Mouse (Mus musculus) stomach, postnatal 0 days (tissue): ENCODE data around the gene Saa2. TPM values are rescaled to one million over a fixed set of nuclear protein-coding genes. Genes with fewer than 3 reads are reported as not detected.

ENCODE experiments used
- ATAC-seq: fragments of 200-750 bp; cut with Nextera tagmentation; 2 replicates; pipeline ENCODE4 v1.8.0; 2017; ENCODE audit not compliant: low FRiP score, low TSS enrichment
- DNase-seq: peaks from one replicate; pipeline ENCODE4 v3.0.0-alpha.2; 2016; ENCODE audit warnings: low spot score
- H3K27ac ChIP-seq: fragments of 300-500 bp; sonication (generic); replicated peaks from 2 replicates; pipeline ENCODE4 v1.5.1; 2014; ENCODE audit warnings: mild to moderate bottlenecking, control low read depth
- H3K27me3 ChIP-seq: fragments of 300-500 bp; sonication (generic); 2 replicates; pipeline ENCODE4 v1.6.1; 2014; ENCODE audit warnings: low read length; ENCODE audit not compliant: control insufficient read depth, insufficient read depth
- H3K36me3 ChIP-seq: fragments of 300-500 bp; sonication (generic); 2 replicates; pipeline ENCODE4 v1.6.1; 2014; ENCODE audit warnings: low read length, mixed read lengths; ENCODE audit not compliant: control insufficient read depth, insufficient read depth
- H3K4me1 ChIP-seq: fragments of 300-500 bp; sonication (generic); replicated peaks from 2 replicates; pipeline ENCODE4 v1.6.1; 2014; ENCODE audit warnings: antibody characterized with exemption; ENCODE audit not compliant: control insufficient read depth, insufficient read depth
- H3K4me2 ChIP-seq: fragments of 300-500 bp; sonication (generic); replicated peaks from 2 replicates; pipeline ENCODE4 v1.6.1; 2014; ENCODE audit warnings: low read depth, mild to moderate bottlenecking, control low read depth, moderate library complexity
- H3K4me3 ChIP-seq: fragments of 300-500 bp; sonication (generic); 2 replicates; pipeline ENCODE4 v1.5.1; 2014; ENCODE audit warnings: low read depth, low read length, control low read depth
- H3K9ac ChIP-seq: fragments of 300-500 bp; sonication (generic); 2 replicates; pipeline ENCODE4 v1.6.1; 2014; ENCODE audit warnings: mild to moderate bottlenecking, low read length, control low read depth, mixed read lengths
- H3K9me3 ChIP-seq: fragments of 300-500 bp; sonication (generic); 2 replicates; pipeline ENCODE4 v1.6.1; 2016; ENCODE audit warnings: low read length; ENCODE audit not compliant: control insufficient read depth
- CTCF ChIP-seq: IDR thresholded peaks from 2 replicates; pipeline ENCODE4 v1.5.1; 2016; ENCODE audit warnings: antibody characterized with exemption, low read depth, mild to moderate bottlenecking, moderate library complexity
- EP300 ChIP-seq: optimal IDR thresholded peaks from 2 replicates; pipeline ENCODE3; 2016; ENCODE audit warnings: antibody characterized with exemption
- WGBS: fragments of 180-500 bp; shearing (Covaris S2); extraction: QIAGEN DNeasy Blood & Tissue Kit; methylation state at CpG from one replicate; pipeline ENCODE4 v1.1.7; 2014; 5-methylcytosine and 5-hydroxymethylcytosine counted together
- polyA plus RNA-seq: library from polyadenylated mRNA; unstranded; fragments of >200 nt; fragmentation: Nextera tagmentation; extraction: Ambion mirVana; gene quantifications from 2 replicates; pipeline ENCODE4 v1.2.1, GENCODE M21; 2015

Gene Saa2
- polyA plus RNA-seq, 1 experiment from 2014 or later: 0.08 TPM

- Histone ChIP-seq H3K9ac (no peak overlapping the region), H3K4me3 (no peak overlapping the region), H3K4me1 (no peaks in the 10 kb centered on the region), H3K27ac (no peak overlapping the region), H3K27me3 (no peaks in the 10 kb centered on the region), H3K4me2 (no peak overlapping the region), H3K36me3 (no peaks in the 10 kb centered on the region), H3K9me3 (no peaks in the 10 kb centered on the region)
- ATAC-seq: no peak
- DNase-seq: no peak
- WGBS: 78% methylated on average over 7 of the region's 7 CpGs
- no peak for TF ChIP-seq EP300
- no peak for TF ChIP-seq CTCF
These were observed 32.9 kb upstream of the Saa2 start for GRCm38 (mm10) chr7:46718591-46719270.

DNA sequence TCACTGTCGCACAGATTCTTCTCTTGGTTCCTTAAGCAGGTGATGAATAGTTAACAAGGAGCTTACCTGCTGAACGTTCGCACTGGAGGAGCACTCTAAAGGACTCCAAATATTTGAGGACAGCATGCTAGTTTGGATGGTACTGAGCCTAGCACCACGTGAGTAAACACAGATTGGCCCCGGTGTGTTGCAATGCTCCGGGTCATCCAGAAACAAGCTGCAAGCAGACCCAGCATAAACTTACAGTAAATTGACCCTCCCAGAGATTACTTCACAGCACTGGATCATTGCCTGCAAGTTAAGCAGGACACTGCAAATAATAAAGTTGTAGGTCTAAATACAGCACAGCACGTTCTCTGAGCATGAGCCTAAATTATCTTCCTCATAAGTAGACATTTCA is 32.1 kb upstream of the Saa2 start:
- Histone ChIP-seq H3K27me3 (no peaks in the 10 kb centered on the region), H3K4me2 (no peak overlapping the region), H3K36me3 (no peaks in the 10 kb centered on the region), H3K9me3 (no peaks in the 10 kb centered on the region), H3K27ac (no peak overlapping the region), H3K4me1 (no peaks in the 10 kb centered on the region), H3K9ac (no peak overlapping the region), H3K4me3 (no peak overlapping the region)
- peak; percentile 18 for DNase-seq
- ATAC-seq: peak; percentile 70; the same call in 1 of the 2 replicates
- WGBS: 31% methylated on average over 7 of the region's 7 CpGs
- TF ChIP-seq CTCF: no peak
- TF ChIP-seq EP300: no peak

DNA sequence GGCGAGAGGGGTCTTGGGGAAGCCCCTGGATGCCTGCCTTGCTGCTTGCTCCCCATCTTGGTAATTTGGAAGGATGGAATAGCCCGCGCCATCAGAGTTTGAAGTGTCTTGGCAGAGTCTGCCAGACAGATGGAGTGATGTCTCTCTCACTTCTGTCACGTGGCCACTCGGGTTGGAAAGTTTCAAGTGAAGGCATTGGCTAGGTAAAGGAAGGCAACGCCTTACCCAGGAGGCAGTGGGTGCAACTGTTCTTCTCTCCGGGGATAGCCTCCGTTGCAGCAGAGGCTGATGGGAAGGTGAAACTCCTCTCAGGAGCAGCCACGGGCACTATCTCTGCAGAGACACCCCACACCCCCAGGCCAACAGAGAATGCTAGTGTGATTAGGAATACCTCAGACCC is 31.1 kb upstream of the Saa2 start:
- DNase-seq: no peak
- Histone ChIP-seq H3K27me3 (no peaks in the 10 kb centered on the region), H3K27ac (no peak overlapping the region), H3K4me2 (no peak overlapping the region), H3K36me3 (no peaks in the 10 kb centered on the region), H3K4me1 (no peaks in the 10 kb centered on the region), H3K9me3 (no peaks in the 10 kb centered on the region), H3K4me3 (no peak overlapping the region), H3K9ac (no peak overlapping the region)
- no peak for ATAC-seq
- 80% methylated on average over 9 of the region's 9 CpGs for WGBS
- TF ChIP-seq CTCF (no peak), EP300 (no peak)

DNA sequence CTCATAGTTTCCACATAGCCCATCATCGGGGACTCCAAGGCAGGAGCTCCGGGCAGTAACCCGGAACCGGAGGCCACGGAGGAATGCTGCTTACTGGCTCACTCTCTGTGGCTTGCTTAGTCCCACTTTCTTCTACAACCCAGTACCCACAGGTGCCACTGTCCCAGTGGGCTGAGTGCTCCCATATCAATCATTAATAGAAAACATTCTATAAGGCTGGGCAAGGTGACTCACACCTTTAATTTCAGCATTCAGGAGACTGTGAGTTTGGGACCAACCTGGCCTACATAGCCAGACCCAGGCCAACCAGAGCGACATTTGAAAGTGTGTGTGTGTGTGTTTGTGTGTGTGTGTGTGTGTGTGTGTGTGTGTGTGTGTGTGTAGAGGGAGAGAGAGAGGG is 28.2 kb upstream of the Saa2 start:
- Histone ChIP-seq H3K27me3 (no peaks in the 10 kb centered on the region), H3K4me1 (no peaks in the 10 kb centered on the region), H3K9ac (no peak overlapping the region), H3K4me3 (no peak overlapping the region), H3K27ac (no peak overlapping the region), H3K9me3 (no peaks in the 10 kb centered on the region), H3K4me2 (no peak overlapping the region), H3K36me3 (no peaks in the 10 kb centered on the region)
- 87% methylated on average over 6 of the region's 6 CpGs for WGBS
- DNase-seq (no peak), ATAC-seq (no peak)
- TF ChIP-seq EP300 (no peak), CTCF (no peak)

DNA sequence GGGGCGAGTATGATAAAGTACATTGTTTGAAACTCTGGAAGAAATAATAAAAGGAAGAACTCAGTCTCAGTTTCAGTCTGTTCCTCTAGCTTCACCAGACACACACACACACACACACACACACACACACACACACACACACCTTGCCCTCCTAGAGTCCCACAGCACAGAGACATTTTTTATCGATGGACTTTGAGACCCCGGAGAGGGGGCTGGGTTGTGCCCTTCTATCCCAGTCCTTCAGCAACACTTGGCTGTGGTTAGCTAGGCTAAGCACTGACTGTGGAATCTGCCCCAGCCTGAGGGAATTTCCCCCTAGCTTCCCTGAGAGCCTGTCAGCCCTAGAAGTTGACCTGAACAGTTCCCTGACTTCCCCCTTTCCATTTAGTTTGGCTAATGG is 27.7 kb upstream of the Saa2 start:
- Histone ChIP-seq H3K4me3 (no peak overlapping the region), H3K9me3 (no peaks in the 10 kb centered on the region), H3K9ac (no peak overlapping the region), H3K36me3 (no peaks in the 10 kb centered on the region), H3K4me2 (no peak overlapping the region), H3K4me1 (no peaks in the 10 kb centered on the region), H3K27ac (no peak overlapping the region), H3K27me3 (no peaks in the 10 kb centered on the region)
- DNase-seq (no peak), ATAC-seq (no peak)
- TF ChIP-seq CTCF (no peak), EP300 (no peak)
- WGBS: 74% methylated on average over 3 of the region's 3 CpGs

DNA sequence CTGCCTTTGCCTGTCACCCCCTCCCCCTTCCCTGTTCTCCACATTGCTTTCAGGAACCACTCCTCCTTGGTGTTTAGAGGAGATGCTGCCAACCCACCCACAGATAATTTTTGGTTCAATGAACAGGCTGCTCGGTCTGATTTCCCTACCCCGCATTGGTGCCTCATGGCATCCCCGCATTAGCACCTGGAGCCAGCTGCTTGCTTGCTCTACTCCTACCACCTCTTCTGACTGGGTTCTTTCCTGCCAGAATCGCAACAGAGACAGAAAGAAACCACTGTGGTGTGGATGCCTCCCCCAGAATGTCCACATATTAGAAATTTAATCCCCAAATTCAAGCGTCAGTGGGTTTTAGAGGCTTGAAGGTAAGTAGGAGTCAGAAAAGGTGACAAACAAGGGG is 27.2 kb upstream of the Saa2 start:
- H3K27me3 ChIP-seq: no peaks in the 10 kb centered on the region
- WGBS: 74% methylated on average over 5 of the region's 5 CpGs
- H3K4me1 ChIP-seq: no peaks in the 10 kb centered on the region
- no peaks in the 10 kb centered on the region for H3K36me3 ChIP-seq
- no peak overlapping the region for H3K4me2 ChIP-seq
- DNase-seq: no peak
- H3K27ac ChIP-seq: no peak overlapping the region
- no peak overlapping the region for H3K9ac ChIP-seq
- no peak for TF ChIP-seq CTCF
- no peak for TF ChIP-seq EP300
- no peak overlapping the region for H3K4me3 ChIP-seq
- ATAC-seq: no peak
- H3K9me3 ChIP-seq: no peaks in the 10 kb centered on the region
